Mouse (Mus musculus): ENCODE data around the gene Atp6ap2.

Gene Atp6ap2

GRCm38 (mm10) chrX:12587192-12587957, at the start of gene Atp6ap2:
Atp6ap2 (plus strand) TSS chrX:12587801.
- WGBS, result 3% methylated on average over 49 of the region's 49 CpGs

DNA sequence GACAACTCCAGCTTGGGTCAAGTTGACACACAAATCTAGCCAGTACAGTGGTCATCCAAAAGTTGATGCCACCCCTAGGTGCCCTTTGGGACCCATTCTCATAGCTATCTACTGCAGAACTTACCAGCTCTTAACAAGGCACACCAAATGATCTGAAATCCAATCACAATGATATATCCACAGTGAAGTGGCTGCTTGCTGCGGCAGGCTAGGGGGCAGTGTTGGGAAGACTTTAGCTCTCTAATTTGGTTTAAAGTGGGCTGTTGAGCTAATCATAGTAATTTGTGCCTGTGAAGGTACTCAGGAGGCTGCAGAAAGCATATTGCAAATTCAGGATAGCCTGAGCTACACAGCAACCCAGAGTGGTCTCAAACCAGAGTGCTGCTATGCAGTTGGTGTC, 43.2 kb upstream of the Atp6ap2 start:
- WGBS, result 67% methylated on average over 1 of the region's 1 CpGs

- 75% methylated on average over 7 of the region's 7 CpGs for WGBS
Measured at GRCm38 (mm10) chrX:12557086-12557485, 30.5 kb upstream of the Atp6ap2 start.

GRCm38 (mm10) chrX:12571407-12571806, 16.2 kb upstream of the Atp6ap2 start:
- 96% methylated on average over 1 of the region's 1 CpGs for WGBS

DNA sequence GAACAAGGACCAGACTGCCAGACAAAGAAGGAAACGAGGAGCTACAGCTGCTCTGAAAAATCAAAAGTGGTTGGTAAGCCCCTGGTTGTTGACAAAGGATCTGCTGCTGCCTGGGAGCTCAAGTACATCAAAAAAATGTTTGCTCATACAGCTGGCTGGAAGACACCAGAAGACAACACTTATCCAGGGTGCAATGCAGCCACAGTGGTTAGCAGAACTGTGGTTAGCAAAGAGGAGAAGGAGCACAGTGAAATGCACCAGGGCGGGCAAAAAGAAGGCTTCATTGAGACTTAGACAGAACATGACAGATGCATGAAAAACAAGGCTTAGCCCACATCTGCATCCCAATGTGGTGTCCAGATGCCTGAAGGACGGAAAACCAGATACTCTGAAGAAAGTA, 9.7 kb upstream of the Atp6ap2 start:
- 74% methylated on average over 3 of the region's 3 CpGs for WGBS

- WGBS, result 76% methylated on average over 2 of the region's 2 CpGs
Measured at GRCm38 (mm10) chrX:12578339-12578868, 9.2 kb upstream of the Atp6ap2 start.

- WGBS, result 90% methylated on average over 5 of the region's 5 CpGs
Measured at GRCm38 (mm10) chrX:12583261-12583660, 4.3 kb upstream of the Atp6ap2 start.

DNA sequence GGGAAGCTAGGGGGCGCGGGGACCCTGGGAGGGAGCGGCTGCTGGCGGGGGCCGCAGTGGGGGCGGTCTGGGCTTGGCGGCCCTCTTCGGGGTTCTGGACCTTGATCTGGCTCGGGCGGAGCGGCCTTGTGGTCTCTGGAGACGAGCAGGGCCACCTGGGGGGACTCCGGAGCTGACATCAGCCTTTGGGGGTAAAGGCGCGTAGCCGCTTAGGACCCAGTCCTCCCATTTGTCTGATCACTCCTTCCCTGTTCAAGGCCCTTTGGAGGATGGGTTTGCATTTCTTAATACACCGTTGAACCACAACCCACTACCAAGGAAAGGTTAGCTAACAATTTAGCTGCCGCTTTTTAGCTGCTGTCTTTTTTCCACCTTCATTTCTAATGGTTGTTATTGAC, 356 bp downstream of the Atp6ap2 start:
- 4% methylated on average over 16 of the region's 18 CpGs for WGBS

DNA sequence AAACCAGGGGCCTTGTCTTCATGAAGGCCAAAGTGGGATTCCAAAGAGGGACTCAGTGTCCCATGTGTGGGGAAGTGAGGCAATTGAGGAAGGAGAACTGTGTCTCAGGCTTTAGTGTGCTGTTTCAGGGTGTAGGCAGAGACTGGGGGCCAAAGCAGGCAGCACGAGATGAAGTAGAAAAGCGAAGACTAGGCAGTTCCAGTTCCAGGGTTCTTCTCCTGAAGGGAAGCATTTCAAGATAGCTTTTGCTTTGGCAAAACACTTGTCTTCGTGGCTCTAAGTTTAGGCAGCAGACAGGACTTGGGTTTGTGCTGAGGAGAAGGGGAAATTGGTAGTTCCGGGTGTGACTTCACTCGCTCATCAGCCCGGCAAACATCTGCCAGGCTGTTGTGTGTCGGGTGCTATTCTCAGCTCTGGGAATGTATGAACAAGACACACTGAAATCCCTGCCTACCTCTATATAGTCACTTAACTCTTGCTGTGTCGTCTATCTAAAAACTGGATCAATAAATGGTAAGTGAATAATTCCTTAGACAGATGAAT, 3.9 kb downstream of the Atp6ap2 start:
- WGBS, result 30% methylated on average over 8 of the region's 8 CpGs

GRCm38 (mm10) chrX:12592011-12592410, 4.4 kb downstream of the Atp6ap2 start:
- WGBS, result 28% methylated on average over 5 of the region's 5 CpGs

DNA sequence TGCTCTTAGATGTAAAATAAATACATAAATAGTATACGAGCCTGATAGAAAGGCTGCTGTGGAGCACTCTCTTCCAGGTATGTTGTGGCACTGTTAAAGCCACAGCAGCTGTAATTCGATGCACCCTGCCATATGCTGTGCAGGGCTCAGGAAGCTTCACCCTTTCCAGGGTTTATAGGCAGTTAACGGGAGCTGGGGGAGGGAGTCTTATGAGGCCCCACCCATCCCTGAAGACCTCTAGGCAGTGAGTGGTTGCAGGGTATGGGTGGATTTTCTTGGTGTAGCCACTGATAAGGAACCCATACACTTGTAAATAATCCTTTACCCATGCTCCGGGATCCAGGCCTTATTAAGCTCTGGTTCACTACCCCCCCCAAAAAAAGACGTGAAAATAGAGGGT, 6.2 kb downstream of the Atp6ap2 start:
- 59% methylated on average over 5 of the region's 5 CpGs for WGBS

- 85% methylated on average over 2 of the region's 2 CpGs for WGBS
Measured at GRCm38 (mm10) chrX:12611211-12611610, 23.6 kb downstream of the Atp6ap2 start.

DNA sequence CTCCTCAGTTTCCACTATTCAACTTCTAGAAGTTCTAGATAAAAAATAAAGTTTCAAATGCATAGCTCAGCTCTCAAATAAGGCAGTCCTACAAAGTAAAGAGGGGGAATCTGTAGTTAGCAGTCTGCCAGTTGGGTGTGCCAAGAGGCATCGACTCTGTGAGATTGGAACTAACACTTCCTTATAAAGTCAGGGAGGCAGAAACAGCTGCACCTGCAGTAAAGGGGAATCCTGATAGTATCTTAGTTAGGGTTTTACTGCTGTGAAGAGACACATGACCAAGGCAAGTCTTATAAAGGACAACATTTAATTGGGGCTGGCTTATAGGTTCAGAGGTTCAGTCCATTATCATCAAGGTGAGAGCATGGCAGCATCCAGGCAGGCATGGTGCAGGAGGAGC, 24.8 kb downstream of the Atp6ap2 start:
- 48% methylated on average over 1 of the region's 1 CpGs for WGBS

GRCm38 (mm10) chrX:12625131-12625530, 37.5 kb downstream of the Atp6ap2 start:
- whole genome bisulfite sequencing, result 78% methylated on average over 4 of the region's 4 CpGs

DNA sequence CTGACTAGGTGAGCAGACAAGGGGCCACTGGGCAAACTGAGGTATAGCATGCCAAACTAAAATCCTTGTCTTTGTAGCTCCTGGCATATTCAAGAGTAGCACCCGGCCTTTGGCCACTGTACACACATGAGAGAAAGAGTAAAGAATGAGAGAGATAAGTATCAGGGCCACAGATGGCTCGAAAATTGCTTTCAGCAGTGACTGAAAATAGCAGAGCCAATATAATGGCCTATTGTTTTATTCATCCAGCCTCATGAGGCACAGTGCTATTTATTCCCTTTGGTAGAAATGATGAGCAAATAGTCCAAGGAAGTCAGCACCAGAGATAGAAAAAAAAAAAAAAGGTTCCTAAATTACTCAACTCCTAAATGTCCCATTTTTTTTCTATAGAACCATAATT, 57.4 kb downstream of the Atp6ap2 start:
- 36% methylated on average over 2 of the region's 2 CpGs for WGBS

GRCm38 (mm10) chrX:12645531-12646304, 58.1 kb downstream of the Atp6ap2 start:
- 35% methylated on average over 12 of the region's 12 CpGs for WGBS

DNA sequence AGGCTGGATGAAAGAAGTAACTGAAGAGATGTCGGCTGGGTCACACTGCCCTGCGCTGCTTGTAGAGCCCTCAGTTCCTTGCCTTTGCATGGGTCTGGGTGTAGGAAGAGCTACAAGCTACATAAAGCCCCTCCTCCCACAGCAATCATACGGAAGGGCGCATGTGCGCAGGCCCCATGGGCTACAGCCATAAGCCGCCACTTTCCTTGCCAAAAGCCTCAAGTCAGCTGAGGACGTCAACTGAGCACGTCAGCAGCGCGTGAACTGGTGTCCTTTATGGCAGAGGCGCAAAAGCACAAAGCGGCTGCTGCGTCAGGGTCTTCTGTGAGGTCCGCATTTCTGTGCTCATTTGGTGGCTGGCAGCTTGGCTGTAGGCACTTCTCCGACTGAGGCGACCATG, 64.3 kb downstream of the Atp6ap2 start:
- 92% methylated on average over 16 of the region's 16 CpGs for WGBS

GRCm38 (mm10) chrX:12653879-12654278, 66.3 kb downstream of the Atp6ap2 start:
- WGBS, result 25% methylated on average over 2 of the region's 2 CpGs
